Mouse (Mus musculus) ES-E14 (cell line): Measurements from ENCODE around the gene Myo1d.

Experiments
- CHD2 ChIP-seq: IDR thresholded peaks from 2 replicates; pipeline ENCODE4 v1.6.1; 2014; ENCODE audit warnings: mild to moderate bottlenecking, low read depth, low read length, inconsistent platforms
- HCFC1 ChIP-seq: IDR thresholded peaks from 2 replicates; pipeline ENCODE4 v1.6.1; 2012; ENCODE audit warnings: low read length, inconsistent platforms, borderline replicate concordance; ENCODE audit not compliant: insufficient read depth
- ZC3H11A ChIP-seq: IDR thresholded peaks from 2 replicates; pipeline ENCODE4 v1.6.1; 2012; ENCODE audit warnings: low read depth, mild to moderate bottlenecking, inconsistent platforms, low read length, borderline replicate concordance

DNA sequence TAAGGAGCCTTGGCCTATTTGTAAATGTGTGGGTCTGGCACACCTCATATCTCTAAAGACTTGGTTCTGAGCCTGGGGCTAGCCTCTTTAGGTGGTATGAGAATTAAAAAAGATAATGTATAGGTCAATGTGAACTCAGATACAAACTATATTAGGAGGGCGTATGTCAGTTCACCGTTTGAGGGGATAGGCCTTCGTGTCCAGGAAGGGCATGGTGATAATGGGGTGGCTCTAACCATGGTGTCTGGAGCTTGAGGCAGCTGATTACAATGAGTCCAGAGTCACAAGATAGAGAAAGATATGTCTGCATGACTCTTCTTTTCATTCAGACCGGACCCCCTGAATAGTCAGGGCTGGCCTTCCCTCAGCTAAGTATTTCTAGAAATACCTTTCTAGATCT lies 14.5 kb upstream of the Myo1d start:
- TF ChIP-seq ZC3H11A (no peak), HCFC1 (no peak), CHD2 (no peak)
